Mouse (Mus musculus): ENCODE results near the gene Tgfbr3l.

The Tgfbr3l gene

DNA sequence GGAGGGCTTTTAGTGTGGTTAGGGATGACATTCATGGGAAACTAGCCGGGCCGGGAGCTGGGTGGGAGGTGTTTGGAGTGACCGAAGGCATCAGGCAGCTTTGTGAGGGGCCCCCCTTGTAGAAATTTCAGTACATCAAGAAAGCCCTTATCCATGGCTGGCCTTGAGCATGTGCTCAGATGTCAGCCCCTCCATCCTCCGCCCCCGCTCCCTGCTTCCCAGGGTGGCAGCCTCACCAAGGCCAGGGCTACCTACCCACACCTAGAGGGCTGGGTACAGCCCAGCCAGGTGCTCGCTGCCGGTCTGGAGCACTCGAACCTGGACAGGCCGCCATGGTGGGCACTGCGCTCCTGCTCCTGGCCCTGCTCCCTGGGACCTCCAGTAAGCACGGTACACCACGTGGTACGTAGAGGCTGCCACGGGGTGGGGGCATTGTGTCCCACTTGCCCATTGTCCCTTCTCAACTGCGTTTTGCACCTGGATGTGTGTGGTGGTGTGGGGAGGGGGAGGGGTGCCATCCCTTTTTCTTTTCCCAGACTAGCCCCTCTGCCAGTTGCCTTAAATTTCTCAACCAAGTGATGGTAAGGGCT lies at the start of gene Tgfbr3l:
Tgfbr3l (plus strand) TSS at position 264 of the 590 bp plus-strand sequence.
- DNase-seq (ENCODE audit: low read depth, low spot score): no peak

GRCm38 (mm10) chr8:4201321-4201720 lies 46.7 kb upstream of the Tgfbr3l start:
- DNase-seq (ENCODE audit: low read depth, low spot score): no peak

DNA sequence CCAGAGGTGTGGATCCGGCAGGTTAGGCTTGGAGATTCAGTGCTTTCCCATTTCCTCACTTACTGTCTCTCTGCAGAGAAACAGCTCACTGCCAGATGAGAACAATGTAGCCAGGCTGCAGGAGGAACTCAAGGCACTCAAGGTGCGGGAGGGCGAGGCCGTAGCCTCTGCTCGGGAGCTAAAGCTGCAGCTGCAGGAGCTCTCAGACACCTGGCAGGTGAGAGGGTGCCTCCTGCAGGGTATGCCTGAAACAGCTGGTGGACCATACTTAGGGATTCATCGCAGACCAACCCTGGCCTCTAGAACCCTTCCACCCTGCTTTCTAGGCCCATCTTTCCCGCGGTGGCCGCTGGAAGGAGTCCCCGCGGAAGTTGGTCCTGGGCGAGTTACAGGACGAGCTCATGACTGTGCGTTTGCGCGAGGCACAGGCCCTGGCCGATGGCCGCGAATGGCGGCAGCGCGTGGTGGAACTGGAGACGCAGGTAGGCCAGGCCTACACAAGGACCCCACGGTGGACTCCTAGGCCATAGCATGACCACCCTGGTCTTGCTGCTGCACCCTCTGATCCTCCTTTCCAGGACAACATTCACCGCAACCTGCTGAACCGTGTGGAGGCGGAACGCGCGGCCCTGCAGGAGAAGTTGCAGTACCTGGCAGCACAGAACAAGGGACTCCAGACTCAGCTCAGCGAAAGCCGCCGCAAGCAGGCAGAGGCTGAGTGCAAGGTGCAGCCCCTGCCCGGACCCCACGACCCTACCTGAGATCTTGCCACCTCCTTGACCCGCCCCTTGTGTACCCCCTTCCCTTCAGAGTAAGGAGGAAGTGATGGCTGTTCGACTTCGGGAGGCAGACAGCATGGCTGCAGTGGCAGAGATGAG lies 42.5 kb upstream of the Tgfbr3l start:
- no peak for DNase-seq (ENCODE audit: low read depth, low spot score)

GRCm38 (mm10) chr8:4206182-4207015 lies 41.6 kb upstream of the Tgfbr3l start:
- DNase-seq (ENCODE audit: low read depth, low spot score): no peak

DNA sequence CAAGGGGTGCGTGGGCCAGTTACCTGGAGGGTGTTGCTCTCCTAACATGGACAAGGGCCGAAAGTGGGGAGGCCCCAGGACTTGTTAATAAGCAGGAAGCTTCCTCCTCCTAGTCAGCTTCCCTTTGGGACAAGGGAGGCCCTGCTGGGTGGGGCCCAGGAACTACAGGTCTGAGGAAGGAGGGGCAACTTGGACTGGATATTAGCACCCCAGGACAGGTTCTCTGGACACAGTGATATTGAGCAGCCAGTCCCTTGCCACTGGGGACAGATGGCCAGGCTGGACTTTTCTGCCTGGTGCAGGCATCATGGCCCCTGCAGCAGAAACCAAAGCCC lies 41.0 kb upstream of the Tgfbr3l start:
- DNase-seq (ENCODE audit: low read depth, low spot score): no peak

- DNase-seq (ENCODE audit: low read depth, low spot score): peak; percentile 24
These were observed 36.9 kb upstream of the Tgfbr3l start for GRCm38 (mm10) chr8:4211097-4211496.

GRCm38 (mm10) chr8:4212809-4213209 lies 35.2 kb upstream of the Tgfbr3l start:
- no peak for DNase-seq (ENCODE audit: low read depth, low spot score)

DNA sequence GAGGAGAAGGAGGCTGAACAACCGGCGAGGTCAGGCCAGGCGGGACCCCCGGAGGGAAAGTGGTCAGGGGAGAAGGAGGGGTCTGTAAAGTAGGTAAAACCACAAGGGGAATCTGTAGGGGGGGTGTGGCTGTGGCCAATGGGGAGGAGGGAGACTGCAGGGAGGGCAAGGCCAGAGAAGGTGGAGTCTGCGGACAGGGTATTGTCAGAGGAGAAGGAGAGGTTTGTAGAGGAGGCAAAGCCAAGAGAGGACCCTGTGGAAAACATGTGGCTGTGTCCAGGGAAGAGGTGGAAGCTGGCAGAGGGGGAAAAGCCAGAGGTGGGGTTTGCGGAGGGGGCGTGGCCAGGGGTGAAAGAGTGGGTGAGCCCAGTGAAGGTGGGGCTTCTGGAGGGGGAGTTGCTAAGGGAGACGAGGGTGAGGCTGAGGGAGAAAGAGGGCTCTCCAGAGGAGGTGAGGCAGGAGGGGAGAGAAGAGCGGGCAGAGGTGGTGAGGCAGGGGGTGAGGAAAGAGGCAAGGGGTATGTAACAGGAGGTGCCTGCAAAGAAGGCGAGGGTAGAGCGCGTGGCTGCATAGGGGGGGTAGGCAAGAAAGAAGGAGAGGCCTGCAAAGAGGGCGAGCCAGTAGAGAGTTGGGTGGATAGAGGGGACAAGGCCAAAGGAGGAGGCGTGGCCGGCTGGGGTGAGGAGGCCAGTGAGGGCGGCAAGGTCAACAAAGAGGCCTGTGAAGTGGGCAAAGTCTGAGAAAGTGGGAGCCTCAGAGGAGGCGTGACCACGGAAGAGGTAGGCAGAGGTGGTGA lies 34.6 kb upstream of the Tgfbr3l start:
- DNase-seq (ENCODE audit: low read depth, low spot score): no peak

- DNase-seq (ENCODE audit: low read depth, low spot score): peak; percentile 21
These were observed 33.7 kb upstream of the Tgfbr3l start for GRCm38 (mm10) chr8:4214006-4214980.

GRCm38 (mm10) chr8:4216296-4216695 lies 31.7 kb upstream of the Tgfbr3l start:
- no peak for DNase-seq (ENCODE audit: low read depth, low spot score)

- DNase-seq (ENCODE audit: low read depth, low spot score): no peak
These were observed 31.0 kb upstream of the Tgfbr3l start, which contains the start of gene Prr36 for GRCm38 (mm10) chr8:4216791-4217621. Gene Prr36, minus strand, starts transcription at chr8:4217459.

DNA sequence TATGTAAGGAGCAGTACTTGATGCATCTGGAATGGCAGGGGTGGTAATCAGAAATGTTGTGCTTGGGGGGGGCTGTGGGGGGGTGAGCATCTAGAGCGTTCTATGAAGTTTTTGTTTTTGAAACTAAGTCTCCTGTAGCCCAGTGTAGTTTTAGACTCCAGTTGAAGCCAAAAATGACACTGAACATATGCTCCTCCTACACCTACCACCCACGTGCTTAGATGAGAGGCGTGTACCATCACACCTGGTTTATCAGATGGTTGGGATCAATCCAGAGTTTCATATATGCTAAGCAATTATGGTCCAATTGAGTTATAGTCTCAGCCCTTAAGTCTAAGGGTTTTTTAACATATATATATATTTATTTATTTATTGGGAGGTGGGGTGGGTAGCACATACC lies 28.4 kb upstream of the Tgfbr3l start:
- DNase-seq (ENCODE audit: low read depth, low spot score): no peak

DNA sequence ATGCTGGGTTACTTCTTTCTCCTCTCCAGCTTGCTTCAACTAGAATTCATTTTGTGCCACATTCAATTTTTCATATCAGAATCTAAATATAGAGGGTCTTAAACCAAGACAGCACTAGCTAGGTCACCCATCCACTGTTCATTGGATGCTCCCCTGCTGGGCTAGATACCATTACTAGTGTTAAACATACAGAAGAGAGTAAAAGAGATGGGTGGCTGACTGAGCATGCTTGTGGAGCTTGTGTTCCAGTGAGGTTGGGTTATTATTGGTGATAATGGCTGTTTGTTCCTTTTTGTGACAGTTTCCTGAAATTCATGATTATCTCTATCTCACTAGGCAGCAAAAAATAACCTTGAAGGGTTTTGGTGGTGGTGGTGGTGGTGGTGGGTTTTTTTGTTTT lies 26.0 kb upstream of the Tgfbr3l start:
- DNase-seq (ENCODE audit: low read depth, low spot score): no peak

- DNase-seq (ENCODE audit: low read depth, low spot score): no peak
These were observed 21.7 kb upstream of the Tgfbr3l start for GRCm38 (mm10) chr8:4226323-4226722.

DNA sequence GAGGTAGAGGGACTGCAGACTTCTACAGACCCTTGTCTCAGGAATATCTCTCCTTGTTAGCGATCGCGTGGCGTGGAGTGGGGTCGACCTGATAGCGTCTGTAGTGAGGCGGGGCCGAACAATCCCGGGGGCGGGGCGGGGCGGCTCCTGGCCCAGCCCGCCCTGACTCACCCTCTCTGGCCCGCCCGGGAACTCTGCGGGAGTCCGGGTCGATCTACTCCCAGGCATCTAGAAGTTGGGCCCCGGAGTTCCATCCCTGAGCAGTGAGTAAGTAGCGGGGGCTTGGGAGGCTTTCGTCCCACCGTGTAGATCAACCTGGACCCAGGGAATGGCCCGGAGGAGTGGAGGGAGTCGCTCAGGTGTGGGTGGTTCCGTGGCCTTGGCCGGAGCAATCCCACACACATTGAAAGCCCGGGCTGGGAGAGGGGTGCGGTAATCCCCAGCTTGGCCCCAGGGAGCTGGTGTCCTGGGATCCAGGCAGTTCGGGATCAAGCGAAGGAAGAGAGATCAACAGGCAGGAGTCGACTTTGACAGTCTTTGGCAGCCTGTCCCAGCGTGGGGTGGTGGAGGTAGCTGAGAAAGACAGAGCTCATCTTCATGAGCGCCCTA lies 21.2 kb upstream of the Tgfbr3l start, which contains the start of gene Lrrc8e:
Lrrc8e (plus strand) TSS at position 89 of the 609 bp plus-strand sequence.
- no peak for DNase-seq (ENCODE audit: low read depth, low spot score)

- no peak for DNase-seq (ENCODE audit: low read depth, low spot score)
These were observed 20.1 kb upstream of the Tgfbr3l start for GRCm38 (mm10) chr8:4227919-4228318.

GRCm38 (mm10) chr8:4229784-4230183 lies 18.2 kb upstream of the Tgfbr3l start:
- no peak for DNase-seq (ENCODE audit: low read depth, low spot score)

- DNase-seq (ENCODE audit: low read depth, low spot score): no peak
These were observed 17.2 kb upstream of the Tgfbr3l start for GRCm38 (mm10) chr8:4230612-4231351.
